Mouse (Mus musculus) heart, adult 2 months (tissue): ENCODE measurements around the gene Hist2h2aa1. TPM values are rescaled to one million over a fixed set of nuclear protein-coding genes. Genes with fewer than 3 reads are reported as not detected.

ENCODE experiments used
- DNase-seq, 2 experiments: peaks; one replicate each; pipeline ENCODE4 v3.0.0; 2021
- H3K27ac ChIP-seq: fragments of 200-600 bp; 2 replicates; pipeline ENCODE4 v1.8.1; 2022
- H3K27me3 ChIP-seq: fragments of 200-500 bp; 2 replicates; pipeline ENCODE4 v1.6.1; 2012; ENCODE audit warnings: mild to moderate bottlenecking, low read length, inconsistent platforms, mixed read lengths; ENCODE audit not compliant: control insufficient read depth, insufficient read depth
- H3K36me3 ChIP-seq: fragments of 200-500 bp; 2 replicates; pipeline ENCODE4 v1.6.1; 2012; ENCODE audit warnings: low read length, inconsistent platforms; ENCODE audit not compliant: control insufficient read depth, insufficient read depth
- H3K4me1 ChIP-seq: fragments of 200-500 bp; 2 replicates; pipeline ENCODE4 v1.6.1; 2011; ENCODE audit warnings: low read length; ENCODE audit not compliant: control insufficient read depth, insufficient read depth
- H3K4me3 ChIP-seq: fragments of 200-600 bp; 2 replicates; pipeline ENCODE4 v1.8.1; 2022
- H3K79me2 ChIP-seq: fragments of 200-500 bp; replicated peaks from 2 replicates; pipeline ENCODE4 v1.6.1; 2012; ENCODE audit warnings: mild to moderate bottlenecking, inconsistent platforms, low read length, moderate library complexity, mixed read lengths; ENCODE audit not compliant: control insufficient read depth, insufficient read depth
- H3K9ac ChIP-seq: fragments of 200-500 bp; 2 replicates; pipeline ENCODE4 v1.6.1; 2012; ENCODE audit warnings: low read depth, mild to moderate bottlenecking, control low read depth, inconsistent platforms, low read length, mixed read lengths
- CTCF ChIP-seq: fragments of 200-600 bp; IDR thresholded peaks from 2 replicates; pipeline ENCODE4 v1.8.1; 2022; ENCODE audit warnings: antibody characterized with exemption, mild to moderate bottlenecking, moderate library complexity
- EP300 ChIP-seq: fragments of 200-500 bp; IDR thresholded peaks from 2 replicates; pipeline ENCODE4 v1.6.1; 2011; ENCODE audit warnings: low read depth, low read length, control low read depth; ENCODE audit not compliant: insufficient read depth
- POLR2A ChIP-seq: fragments of 200-500 bp; IDR thresholded peaks from 2 replicates; pipeline ENCODE4 v1.6.1; 2011; ENCODE audit warnings: mild to moderate bottlenecking, low read depth, low read length, control low read depth; ENCODE audit not compliant: insufficient read depth
- WGBS: fragments of 180-500 bp; shearing (Covaris S2); methylation state at CpG from one replicate; pipeline ENCODE4 v1.1.7; 2018; 5-methylcytosine and 5-hydroxymethylcytosine counted together
- intact Hi-C: fragments of 180-260 bp; cut with DNase I; formaldehyde crosslinking; loops from one replicate; pipeline ENCODE4 v1.15.1; 2025
- polyA plus RNA-seq: library from polyadenylated mRNA; depleted of rRNA; stranded (reverse); fragments of >200 nt; gene quantifications from 2 replicates; pipeline ENCODE4 v1.2.3, GENCODE M21; 2012
- total RNA-seq, 2 experiments: library from RNA; stranded (reverse); gene quantifications; 2 replicates each; pipeline ENCODE4 v1.2.3; 2021

The Hist2h2aa1 gene
- total and polyA plus RNA-seq, 3 experiments: 7.1 to 124 (median 13.0) TPM

DNA sequence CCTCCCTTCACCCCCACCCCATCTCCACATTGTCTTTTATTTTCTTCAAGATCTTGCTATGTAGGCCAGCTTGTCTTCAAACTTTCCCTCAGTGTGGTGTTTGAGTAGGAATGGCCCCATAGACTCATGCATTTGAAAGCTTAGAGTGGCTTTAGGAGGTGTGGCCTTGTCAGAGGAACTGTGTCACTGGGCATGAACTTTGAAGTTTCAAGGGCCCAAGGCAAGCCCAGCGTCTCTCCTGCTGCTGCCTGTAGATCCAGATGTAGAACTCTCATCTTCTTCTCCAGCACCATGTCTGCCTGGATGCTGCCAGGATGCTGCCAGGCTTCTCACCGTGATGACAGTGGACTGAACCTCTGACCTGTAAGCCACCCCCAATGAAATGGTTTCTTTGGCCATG lies 16.5 kb upstream of the Hist2h2aa1 start:
- Histone ChIP-seq H3K36me3 (no peaks in the 10 kb centered on the region), H3K27ac (no peak overlapping the region), H3K27me3 (no peaks in the 10 kb centered on the region), H3K79me2 (peaks cover 2% of the 10 kb centered on the region; the same call in 1 of the 2 replicates), H3K4me1 (no peaks in the 10 kb centered on the region; the same call in 1 of the 2 replicates), H3K4me3 (no peak overlapping the region), H3K9ac (no peak overlapping the region)
- 73% methylated on average over 2 of the region's 2 CpGs for WGBS
- intact Hi-C loops: no loop called here
- no peak for DNase-seq
- TF ChIP-seq POLR2A: no peak
- TF ChIP-seq EP300: no peak
- TF ChIP-seq CTCF: no peak

DNA sequence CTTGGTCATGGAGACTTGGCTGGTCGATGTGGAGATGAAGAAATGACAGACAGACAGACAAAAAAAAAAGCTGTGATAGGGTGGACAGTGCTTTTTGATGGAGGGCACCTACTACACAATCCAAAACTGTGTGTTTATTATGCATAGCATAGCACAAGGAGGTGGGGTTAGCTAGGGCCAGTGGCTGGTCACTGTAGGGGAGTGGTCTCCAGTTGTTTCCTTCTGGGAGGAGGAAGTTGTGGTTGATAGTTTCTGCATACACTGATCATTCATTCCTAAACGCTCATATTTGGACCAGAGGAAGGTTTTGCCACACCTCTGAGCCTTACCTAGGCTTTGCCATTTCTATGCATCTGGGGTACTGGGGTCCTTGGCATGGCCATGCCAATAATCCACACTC lies 14.9 kb upstream of the Hist2h2aa1 start:
- no peaks in the 10 kb centered on the region; the same call in 1 of the 2 replicates for H3K4me1 ChIP-seq
- H3K36me3 ChIP-seq: no peaks in the 10 kb centered on the region
- no peak for DNase-seq
- TF ChIP-seq POLR2A (no peak), CTCF (no peak), EP300 (no peak)
- intact Hi-C loops: loop anchor here (5.0 kb wide), 1 partner anchor 163 kb away; no protein-coding TSS in a partner anchor
- 58% methylated on average over 2 of the region's 2 CpGs for WGBS
- H3K4me3 ChIP-seq: no peak overlapping the region
- no peaks in the 10 kb centered on the region for H3K27me3 ChIP-seq
- no peak overlapping the region; the same call in none of the 2 replicates for H3K27ac ChIP-seq
- H3K79me2 ChIP-seq: peaks cover 1% of the 10 kb centered on the region; the same call in 1 of the 2 replicates
- no peak overlapping the region for H3K9ac ChIP-seq

DNA sequence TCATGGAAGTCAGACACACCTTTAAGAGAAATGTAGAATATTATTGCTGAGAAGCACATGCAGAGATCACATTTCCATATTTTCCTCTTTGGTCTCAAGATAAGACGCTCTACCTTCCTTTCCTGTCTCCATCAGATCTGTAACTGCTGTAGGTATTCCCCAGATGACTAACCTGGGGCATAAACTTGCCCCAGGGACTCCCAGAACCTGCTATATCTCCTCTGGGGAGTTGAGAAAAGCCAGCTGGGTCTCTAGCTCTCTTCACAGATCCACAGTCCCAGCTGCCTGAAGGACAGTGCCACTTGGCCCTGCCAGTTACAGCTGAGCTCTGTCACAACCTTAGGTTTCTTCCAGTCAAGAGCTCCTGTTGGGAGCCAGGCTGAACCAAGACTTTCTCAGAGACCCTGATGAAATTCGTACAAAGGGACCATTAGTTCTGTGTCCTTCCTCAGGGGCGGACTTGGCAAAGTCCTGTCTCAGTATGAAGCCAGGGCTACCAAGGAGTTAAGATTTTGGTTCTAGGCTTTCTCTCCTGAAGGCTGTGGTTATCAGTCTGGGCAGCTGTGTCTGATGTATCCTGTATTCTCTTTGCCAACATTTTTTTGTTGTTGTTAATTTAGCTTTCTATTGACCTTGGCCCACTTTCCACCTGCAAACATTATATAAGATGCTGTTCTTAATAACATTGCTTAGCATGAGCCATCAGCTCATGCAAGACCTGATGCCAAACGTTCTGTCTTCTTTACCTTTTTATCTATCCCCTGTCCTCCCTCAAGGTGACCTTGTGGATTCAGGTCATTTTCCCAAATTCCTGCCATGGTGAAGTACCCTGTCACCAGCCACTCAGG lies 14.2 kb upstream of the Hist2h2aa1 start:
- no peaks in the 10 kb centered on the region for H3K27me3 ChIP-seq

DNA sequence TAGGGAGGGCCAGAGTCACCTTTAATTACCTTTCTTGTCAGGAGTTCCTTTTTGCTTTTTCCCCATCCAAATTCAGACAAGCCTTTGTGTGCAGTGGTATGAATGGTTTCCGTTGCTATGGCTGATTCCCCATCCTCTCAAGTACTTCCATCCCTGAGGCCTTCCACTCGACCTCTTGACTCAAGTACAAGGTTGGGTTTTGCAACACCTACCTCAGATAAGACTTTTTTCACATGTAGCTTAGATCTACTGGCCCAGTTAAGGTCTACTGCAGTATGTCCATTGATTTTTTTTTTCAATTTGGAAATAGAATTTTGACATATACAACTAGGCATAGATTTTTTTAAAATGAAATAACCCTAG lies 13.6 kb upstream of the Hist2h2aa1 start:
- TF ChIP-seq POLR2A: no peak
- H3K79me2 ChIP-seq: no peaks in the 10 kb centered on the region
- no peak for DNase-seq
- H3K4me1 ChIP-seq: no peaks in the 10 kb centered on the region; the same call in 1 of the 2 replicates
- WGBS: 37% methylated on average over 2 of the region's 2 CpGs
- no peak overlapping the region for H3K4me3 ChIP-seq
- no peaks in the 10 kb centered on the region for H3K36me3 ChIP-seq
- H3K27ac ChIP-seq: peak overlapping the region; percentile 47; the same call in 1 of the 2 replicates
- no peak overlapping the region for H3K9ac ChIP-seq
- intact Hi-C loops: loop anchor here (5.0 kb wide), 1 partner anchor 164 kb away; no protein-coding TSS in a partner anchor
- H3K27me3 ChIP-seq: no peaks in the 10 kb centered on the region

More for the DNA sequence above, 14.2 kb upstream of the Hist2h2aa1 start:
- Histone ChIP-seq H3K4me1 (no peaks in the 10 kb centered on the region; the same call in 1 of the 2 replicates), H3K4me3 (no peak overlapping the region), H3K79me2 (no peaks in the 10 kb centered on the region), H3K36me3 (no peaks in the 10 kb centered on the region), H3K27ac (peak overlapping the region; percentile 47), H3K9ac (no peak overlapping the region)
- TF ChIP-seq POLR2A (no peak), CTCF (no peak), EP300 (no peak)
- DNase-seq: peak in 1 of 2 experiments; percentile 18
- intact Hi-C loops: loop anchor here (5.0 kb wide), 1 partner anchor 164 kb away; no protein-coding TSS in a partner anchor
- WGBS: 49% methylated on average over 4 of the region's 4 CpGs

DNA sequence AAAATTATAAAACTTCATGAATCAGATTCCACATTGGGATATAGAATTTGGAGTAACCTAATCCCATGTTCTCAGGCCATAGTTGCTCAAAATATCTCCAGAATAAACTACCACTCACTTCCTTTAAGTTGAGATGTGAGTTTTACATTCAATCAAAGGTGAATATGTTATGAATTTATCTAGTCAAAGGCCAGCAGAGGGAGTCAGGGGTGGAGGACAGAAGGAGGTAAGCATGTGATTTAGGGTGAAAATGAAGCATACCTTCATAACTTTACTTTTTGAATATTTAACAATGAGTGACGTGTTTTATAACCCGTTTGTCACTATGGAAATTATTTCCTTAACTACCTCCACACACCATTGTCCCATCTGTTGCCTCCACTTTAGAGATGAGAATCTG lies 10.4 kb upstream of the Hist2h2aa1 start:
- WGBS: 87% methylated on average over 2 of the region's 2 CpGs
- intact Hi-C loops: loop anchor here (5.0 kb wide), 1 partner anchor 168 kb away; no protein-coding TSS in a partner anchor

DNA sequence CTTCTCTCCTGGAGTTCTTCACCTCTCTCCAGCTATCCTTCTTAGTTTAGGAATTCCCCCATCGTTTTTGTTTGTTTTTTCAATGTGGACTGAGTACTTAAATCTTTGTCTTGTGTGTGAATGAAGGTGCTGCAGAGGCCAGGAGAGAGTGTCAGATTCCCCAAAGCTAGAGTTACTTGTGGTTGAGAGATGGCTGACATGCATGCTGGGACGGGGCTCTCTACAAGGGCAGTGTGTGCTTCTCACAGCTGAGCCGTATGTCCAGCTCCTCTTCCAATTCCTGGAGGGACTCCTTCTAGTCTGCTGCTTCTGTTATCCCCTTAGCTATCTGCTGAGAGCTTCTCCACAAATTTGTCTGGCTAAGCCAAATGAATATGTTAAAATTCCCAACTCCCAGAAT lies 9.5 kb upstream of the Hist2h2aa1 start:
- intact Hi-C loops: loop anchor here (2.0 kb wide), 1 partner anchor 13 kb away; no protein-coding TSS in a partner anchor
- H3K36me3 ChIP-seq: peaks cover 2% of the 10 kb centered on the region; the same call in 1 of the 2 replicates
- no peaks in the 10 kb centered on the region for H3K79me2 ChIP-seq
- no peak overlapping the region for H3K27ac ChIP-seq
- DNase-seq: no peak
- H3K27me3 ChIP-seq: no peaks in the 10 kb centered on the region
- no peak for TF ChIP-seq POLR2A
- no peak for TF ChIP-seq EP300
- no peak for TF ChIP-seq CTCF
- no peak overlapping the region for H3K9ac ChIP-seq
- H3K4me1 ChIP-seq: peaks cover 1% of the 10 kb centered on the region
- 65% methylated on average over 3 of the region's 3 CpGs for WGBS
- no peak overlapping the region for H3K4me3 ChIP-seq

More for the DNA sequence above, 10.4 kb upstream of the Hist2h2aa1 start:
- no peak for DNase-seq
- Histone ChIP-seq H3K36me3 (no peaks in the 10 kb centered on the region), H3K9ac (no peak overlapping the region), H3K27me3 (no peaks in the 10 kb centered on the region), H3K79me2 (no peaks in the 10 kb centered on the region), H3K4me1 (no peaks in the 10 kb centered on the region; the same call in 1 of the 2 replicates), H3K27ac (no peak overlapping the region), H3K4me3 (no peak overlapping the region)
- TF ChIP-seq POLR2A: no peak
- no peak for TF ChIP-seq CTCF
- no peak for TF ChIP-seq EP300
